Mouse (Mus musculus) hindbrain, postnatal 0 days (tissue): ENCODE data around the gene Tmem273. TPM values are rescaled to one million over a fixed set of nuclear protein-coding genes. Genes with fewer than 3 reads are reported as not detected.
A peak's percentile ranks its signal among the peaks of the same experiment; 100 is the strongest.

Experiments used
- ATAC-seq: fragments of 200-750 bp; cut with Nextera tagmentation; 2 replicates; pipeline ENCODE4 v1.8.0; 2017; ENCODE audit warnings: mild to moderate bottlenecking, moderate TSS enrichment, moderate library complexity
- DNase-seq: peaks from one replicate; pipeline ENCODE4 v3.0.0-alpha.2; 2015; ENCODE audit warnings: low spot score
- H3K27ac ChIP-seq: fragments of 300-500 bp; sonication (generic); 2 replicates; pipeline ENCODE4 v1.5.1; 2014; ENCODE audit warnings: mild to moderate bottlenecking
- H3K27me3 ChIP-seq: fragments of 300-500 bp; sonication (generic); 2 replicates; pipeline ENCODE4 v1.6.1; 2014; ENCODE audit warnings: low read length, mixed read lengths; ENCODE audit not compliant: insufficient read depth
- H3K36me3 ChIP-seq: fragments of 300-500 bp; sonication (generic); 2 replicates; pipeline ENCODE4 v1.6.1; 2014; ENCODE audit warnings: low read length, mixed read lengths; ENCODE audit not compliant: insufficient read depth
- H3K4me1 ChIP-seq: fragments of 300-500 bp; sonication (generic); 2 replicates; pipeline ENCODE4 v1.6.1; 2014; ENCODE audit warnings: antibody characterized with exemption, low read length, mixed read lengths; ENCODE audit not compliant: insufficient read depth
- H3K4me2 ChIP-seq: fragments of 300-500 bp; sonication (generic); 2 replicates; pipeline ENCODE4 v1.6.1; 2014; ENCODE audit warnings: low read depth, mild to moderate bottlenecking, low read length, moderate library complexity, mixed read lengths
- H3K4me3 ChIP-seq: fragments of 300-500 bp; sonication (generic); 2 replicates; pipeline ENCODE4 v1.5.1; 2014; ENCODE audit warnings: low read length
- H3K9ac ChIP-seq: fragments of 300-500 bp; sonication (generic); replicated peaks from 2 replicates; pipeline ENCODE4 v1.6.1; 2014; ENCODE audit warnings: mild to moderate bottlenecking, low read length, moderate library complexity, mixed read lengths
- H3K9me3 ChIP-seq: fragments of 300-500 bp; sonication (generic); 2 replicates; pipeline ENCODE4 v1.6.1; 2016; ENCODE audit warnings: low read length, mixed read lengths
- CTCF ChIP-seq: IDR thresholded peaks from 2 replicates; pipeline ENCODE4 v1.5.1; 2016; ENCODE audit warnings: antibody characterized with exemption, control low read depth, low read depth
- WGBS: fragments of 180-500 bp; shearing (Covaris S2); extraction: QIAGEN DNeasy Blood & Tissue Kit; methylation state at CpG from one replicate; pipeline ENCODE4 v1.1.7; 2014; 5-methylcytosine and 5-hydroxymethylcytosine counted together
- polyA plus RNA-seq: library from polyadenylated mRNA; unstranded; fragments of >200 nt; fragmentation: Nextera tagmentation; extraction: Ambion mirVana; gene quantifications from 2 replicates; pipeline ENCODE4 v1.2.1, GENCODE M21; 2015
- total RNA-seq: library from RNA; depleted of rRNA; stranded (reverse); fragments of >200 nt; gene quantifications from 2 replicates; pipeline ENCODE4 v1.2.3, GENCODE M21; 2014

Gene Tmem273
- total and polyA plus RNA-seq, 2 experiments from 2014 or later: 0.16 to 1.2 TPM

DNA sequence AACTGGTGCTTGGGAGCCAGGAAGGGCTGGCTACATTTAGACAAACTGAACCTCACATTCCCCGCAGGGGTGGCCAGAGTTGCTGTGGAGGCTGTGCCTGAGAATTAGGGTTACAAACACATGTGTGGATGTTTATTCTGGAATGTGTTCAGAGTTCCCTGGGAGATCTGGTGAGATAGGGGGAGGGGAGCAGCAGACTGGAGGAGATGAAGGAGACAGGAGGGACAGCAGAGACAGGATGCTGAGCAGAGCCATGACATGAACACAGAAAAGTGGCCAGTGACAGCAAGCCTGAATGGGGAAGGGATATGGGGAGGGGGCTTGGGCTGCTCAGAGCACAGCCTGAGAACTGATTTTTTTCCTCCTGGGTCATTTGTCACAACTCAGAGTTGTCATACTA lies 33.5 kb downstream of the Tmem273 start:
- no peaks in the 10 kb centered on the region for H3K36me3 ChIP-seq
- no peak for TF ChIP-seq CTCF
- no peak for ATAC-seq
- no peak overlapping the region for H3K4me2 ChIP-seq
- WGBS: 63% methylated on average over 1 of the region's 1 CpGs
- no peaks in the 10 kb centered on the region for H3K9me3 ChIP-seq
- no peaks in the 10 kb centered on the region for H3K4me1 ChIP-seq
- no peak overlapping the region for H3K4me3 ChIP-seq
- no peak overlapping the region for H3K27ac ChIP-seq
- no peaks in the 10 kb centered on the region for H3K27me3 ChIP-seq
- no peak for DNase-seq
- no peak overlapping the region for H3K9ac ChIP-seq

DNA sequence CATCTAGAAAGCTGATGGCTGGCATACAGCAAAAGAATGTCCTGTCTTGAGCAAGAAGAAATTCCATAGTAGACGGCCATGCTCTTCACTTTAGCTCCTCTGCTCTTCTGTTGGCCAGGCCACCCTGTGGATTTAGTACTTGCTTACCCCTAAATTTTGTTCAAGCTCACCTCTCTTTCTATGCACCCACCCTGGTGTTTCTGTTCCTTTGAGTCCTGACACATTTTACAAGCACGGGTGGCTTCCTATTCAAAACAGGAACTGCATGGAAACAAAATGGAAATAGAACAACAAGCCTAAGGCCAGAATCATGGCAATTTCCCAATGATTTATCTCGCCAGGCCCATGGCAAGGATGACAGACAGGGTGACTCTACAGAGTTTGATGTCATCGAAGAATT lies 37.0 kb downstream of the Tmem273 start:
- ATAC-seq (no peak), DNase-seq (no peak)
- no peak overlapping the region for H3K9ac ChIP-seq
- TF ChIP-seq CTCF: no peak
- H3K4me2 ChIP-seq: no peak overlapping the region
- H3K9me3 ChIP-seq: no peaks in the 10 kb centered on the region
- no peak overlapping the region for H3K27ac ChIP-seq
- H3K4me3 ChIP-seq: no peak overlapping the region
- H3K4me1 ChIP-seq: 0 out of 2 replicates have a peak, but pooled peaks cover 3% of the 10 kb centered on the region
- H3K36me3 ChIP-seq: no peaks in the 10 kb centered on the region
- 85% methylated on average over 4 of the region's 4 CpGs for WGBS
- no peaks in the 10 kb centered on the region for H3K27me3 ChIP-seq

DNA sequence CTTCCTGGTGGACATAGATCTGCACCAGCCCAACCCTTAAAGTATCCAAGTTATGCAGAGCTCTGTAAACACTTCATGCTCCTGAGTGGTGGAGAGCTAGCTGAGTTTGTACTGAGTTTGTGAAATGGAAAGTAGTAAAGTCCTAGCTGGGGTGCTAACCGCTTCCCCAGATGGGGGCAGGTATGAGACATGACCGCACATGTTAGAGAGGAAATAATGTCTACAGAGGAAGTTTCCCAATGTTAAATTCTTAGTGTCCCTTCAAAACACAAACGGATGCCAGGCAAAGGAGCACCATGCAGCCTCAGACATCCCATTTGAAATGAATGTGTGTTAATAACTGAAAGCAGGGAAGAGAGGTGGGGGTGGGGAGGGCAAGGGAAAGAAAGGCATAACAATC lies 38.1 kb downstream of the Tmem273 start:
- Histone ChIP-seq H3K4me2 (no peak overlapping the region), H3K4me1 (0 out of 2 replicates have a peak, but pooled peaks cover 3% of the 10 kb centered on the region), H3K9me3 (no peaks in the 10 kb centered on the region), H3K36me3 (no peaks in the 10 kb centered on the region), H3K4me3 (no peak overlapping the region), H3K9ac (no peak overlapping the region), H3K27me3 (no peaks in the 10 kb centered on the region), H3K27ac (no peak overlapping the region)
- DNase-seq (no peak), ATAC-seq (no peak)
- 74% methylated on average over 3 of the region's 3 CpGs for WGBS
- TF ChIP-seq CTCF: no peak

DNA sequence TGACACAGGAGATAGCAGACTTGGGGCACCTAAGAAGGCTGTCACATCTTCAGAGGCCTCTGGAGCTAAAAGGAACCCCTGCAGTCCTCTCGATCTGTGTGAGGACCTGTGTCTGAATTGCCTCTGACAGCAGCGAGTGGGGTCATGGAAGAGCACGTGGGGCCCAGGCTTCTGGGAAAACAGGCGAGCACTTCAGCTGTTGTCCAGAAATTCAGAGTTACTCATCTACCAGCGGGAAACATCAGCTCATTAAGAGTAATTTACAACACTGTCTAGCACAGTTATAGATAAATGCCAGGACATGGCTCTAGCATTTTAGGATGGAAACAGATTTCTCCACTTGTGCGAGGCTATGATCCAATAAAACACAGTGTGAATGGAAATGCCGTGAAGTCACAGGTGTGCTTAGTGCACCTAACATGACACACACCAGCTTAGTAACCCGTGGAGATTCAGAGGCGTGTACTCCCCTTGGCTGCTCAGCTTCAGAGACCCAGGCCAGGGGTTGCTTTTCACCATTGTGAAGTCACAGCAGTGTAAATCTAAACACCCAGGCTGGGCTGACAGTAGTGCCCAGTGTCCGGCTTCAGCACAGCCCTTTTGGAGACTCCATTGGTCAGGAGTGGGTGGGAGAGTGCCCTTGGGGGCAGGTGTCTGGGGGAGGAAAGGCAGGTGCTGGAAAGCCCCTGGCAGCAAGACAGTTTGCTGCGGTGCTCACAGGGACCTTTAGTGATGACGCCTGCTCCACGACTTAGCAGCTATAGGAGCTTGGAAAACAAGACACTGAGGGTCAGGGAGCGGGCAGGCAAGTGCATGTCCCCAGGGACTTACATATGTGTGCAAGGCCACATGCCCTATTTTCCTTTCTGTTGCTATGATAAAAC lies 38.7 kb downstream of the Tmem273 start:
- no peak overlapping the region for H3K4me3 ChIP-seq
- TF ChIP-seq CTCF: no peak
- 54% methylated on average over 14 of the region's 14 CpGs for WGBS
- no peaks in the 10 kb centered on the region for H3K9me3 ChIP-seq
- H3K27me3 ChIP-seq: no peaks in the 10 kb centered on the region
- H3K4me2 ChIP-seq: no peak overlapping the region
- no peak overlapping the region for H3K27ac ChIP-seq
- ATAC-seq: no peak
- DNase-seq: no peak
- no peak overlapping the region for H3K9ac ChIP-seq
- no peaks in the 10 kb centered on the region for H3K36me3 ChIP-seq
- 0 out of 2 replicates have a peak, but pooled peaks cover 3% of the 10 kb centered on the region for H3K4me1 ChIP-seq

DNA sequence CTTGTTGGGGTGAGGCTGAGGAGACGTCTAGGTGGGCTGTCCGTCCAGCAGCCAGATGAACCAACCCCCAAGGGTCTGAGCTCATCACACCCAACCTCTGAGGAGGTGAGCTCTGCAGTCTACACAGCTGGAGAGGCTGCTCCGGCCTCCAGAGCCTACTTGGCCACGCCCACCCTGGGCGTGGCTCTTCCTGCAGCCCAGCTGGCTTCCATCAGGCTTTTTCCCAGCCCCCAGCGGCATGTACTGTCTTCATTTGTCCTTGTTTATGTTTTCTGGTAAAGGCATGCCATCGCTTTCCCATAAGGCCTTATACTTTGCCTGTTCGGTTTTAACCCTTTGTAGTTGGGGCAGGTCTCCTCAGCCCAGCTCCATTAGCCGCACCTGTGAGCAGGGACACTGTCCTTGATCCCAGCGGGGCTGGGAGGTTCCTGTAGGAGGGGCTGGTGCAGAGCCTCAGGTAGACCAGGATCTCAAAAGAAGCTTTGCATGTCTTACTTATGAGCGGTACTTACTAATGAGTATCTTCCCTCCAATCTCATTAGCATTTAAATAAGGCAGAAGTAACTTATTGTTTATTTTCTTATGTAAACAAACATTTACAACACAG lies 39.8 kb downstream of the Tmem273 start:
- no peak for TF ChIP-seq CTCF
- Histone ChIP-seq H3K4me3 (no peak overlapping the region), H3K4me2 (0 out of 2 replicates have a peak overlapping the region, but pooled peaks have one; percentile 11), H3K36me3 (no peaks in the 10 kb centered on the region), H3K9ac (no peak overlapping the region), H3K4me1 (0 out of 2 replicates have a peak, but pooled peaks cover 3% of the 10 kb centered on the region), H3K27ac (no peak overlapping the region), H3K27me3 (no peaks in the 10 kb centered on the region), H3K9me3 (no peaks in the 10 kb centered on the region)
- DNase-seq (peak; percentile 36), ATAC-seq (no peak)
- 12% methylated on average over 11 of the region's 11 CpGs for WGBS

DNA sequence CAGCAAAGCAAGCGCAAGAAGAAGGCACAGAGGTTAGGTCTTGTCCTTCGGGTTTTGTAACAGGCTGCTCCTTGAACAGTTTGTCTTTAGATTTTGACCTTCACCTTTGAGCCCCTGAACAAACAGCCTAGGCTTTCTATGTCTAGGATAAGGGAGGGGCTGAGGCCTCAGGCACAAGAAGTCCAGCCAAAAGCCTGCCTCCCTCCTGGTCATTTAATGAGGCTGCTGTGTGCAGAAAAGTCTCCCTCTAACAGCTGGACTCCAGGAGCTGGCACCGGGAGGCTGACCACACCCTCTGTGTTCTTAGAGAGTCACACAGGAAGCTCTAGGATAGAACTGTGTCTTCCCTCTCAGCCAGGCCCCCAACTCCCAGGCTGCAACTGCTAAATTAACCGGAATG lies 41.4 kb downstream of the Tmem273 start:
- 66% methylated on average over 4 of the region's 4 CpGs for WGBS
- Histone ChIP-seq H3K4me1 (0 out of 2 replicates have a peak, but pooled peaks cover 3% of the 10 kb centered on the region), H3K4me3 (no peak overlapping the region), H3K4me2 (no peak overlapping the region), H3K36me3 (no peaks in the 10 kb centered on the region), H3K9ac (no peak overlapping the region), H3K27me3 (no peaks in the 10 kb centered on the region), H3K27ac (no peak overlapping the region), H3K9me3 (no peaks in the 10 kb centered on the region)
- TF ChIP-seq CTCF: no peak
- DNase-seq (no peak), ATAC-seq (no peak)
